In the genomic region with DNA sequence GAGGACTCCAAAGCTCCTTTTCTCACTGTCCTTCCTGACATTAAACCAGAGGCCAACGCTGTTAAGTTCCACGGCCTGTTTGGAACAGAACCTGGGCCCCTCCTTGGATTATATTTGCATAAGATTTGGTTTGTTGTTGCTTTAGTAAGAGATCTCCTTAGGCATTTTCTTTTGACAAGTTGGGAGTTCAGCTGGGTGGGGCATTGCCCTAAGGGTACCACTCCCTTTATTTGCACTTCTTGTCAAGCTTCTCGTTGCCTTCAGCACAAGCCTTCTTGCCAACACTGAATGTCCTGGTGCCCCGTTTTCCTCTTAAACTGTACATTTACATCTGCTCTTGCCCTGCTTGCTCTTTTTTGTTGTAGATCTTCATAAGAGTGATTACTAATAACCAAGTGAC, we compare ENCODE assay signal across 26 mouse cellular contexts.
"Had no signal": no experiment of that assay in that cellular context is flagged by ENCODE, and none has a peak within 500 bp of the region (broad histone marks: within the 10 kb centered on the region; RNA-seq: fewer than 3 reads in every experiment).

No protein-coding gene starts in this region.

- DNase-seq: gastrocnemius, postnatal 14 days; heart, adult 18-20 months; heart, postnatal 10 days; heart, postnatal 4 days; kidney, adult 18-20 months; kidney, adult 8-10 months; kidney, postnatal 10 days; kidney, postnatal 25 days; kidney, postnatal 4 days; layer of hippocampus, postnatal 36 days; liver; liver, embryonic 13.5 days had no signal

- H3K27ac ChIP-seq: heart, embryonic 10.5 days; hindbrain, embryonic 10.5 days; hindbrain, embryonic 12.5 days; hindbrain, embryonic 14.5 days; intestine, embryonic 15.5 days; layer of hippocampus, adult 2 months; left cerebral cortex, adult 2 months; limb, embryonic 10.5 days; limb, embryonic 12.5 days; liver, embryonic 13.5 days had no signal

- H3K9ac ChIP-seq: heart, embryonic 12.5 days; hindbrain, embryonic 12.5 days; hindbrain, embryonic 14.5 days; intestine, embryonic 15.5 days; limb, embryonic 12.5 days; liver, embryonic 13.5 days had no signal

- H3K4me1 ChIP-seq: hindbrain, embryonic 12.5 days; intestine, embryonic 15.5 days; limb, embryonic 10.5 days; limb, embryonic 12.5 days; liver, embryonic 13.5 days had no signal

- ATAC-seq: hindbrain, embryonic 16.5 days; inflammation-experienced regulatory T-cells, adult 6 months; intestine, embryonic 15.5 days; intestine, postnatal 0 days had no signal

- H3K36me3 ChIP-seq: heart, embryonic 10.5 days; heart, embryonic 12.5 days; hindbrain, embryonic 10.5 days; hindbrain, embryonic 12.5 days; intestine, embryonic 15.5 days; limb, embryonic 10.5 days; limb, embryonic 12.5 days; liver, embryonic 13.5 days had no signal

- H3K4me3 ChIP-seq: heart, embryonic 10.5 days; heart, embryonic 12.5 days; hindbrain, embryonic 10.5 days; hindbrain, embryonic 12.5 days; intestine, embryonic 15.5 days; layer of hippocampus, adult 2 months; left cerebral cortex, adult 2 months; limb, embryonic 10.5 days; limb, embryonic 12.5 days; liver, embryonic 13.5 days had no signal

- H3K27me3 ChIP-seq: heart, embryonic 12.5 days; hindbrain, embryonic 12.5 days; intestine, embryonic 15.5 days; limb, embryonic 12.5 days; liver, embryonic 13.5 days had no signal

- H3K4me2 ChIP-seq: heart, embryonic 12.5 days; hindbrain, embryonic 12.5 days; hindbrain, embryonic 14.5 days; intestine, embryonic 15.5 days; limb, embryonic 12.5 days; liver, embryonic 11.5 days; liver, embryonic 13.5 days had no signal

- H3K9me3 ChIP-seq: heart, embryonic 10.5 days; hindbrain, embryonic 10.5 days; hindbrain, embryonic 12.5 days; intestine, embryonic 15.5 days; limb, embryonic 10.5 days; limb, embryonic 12.5 days had no signal
